Mouse (Mus musculus) kidney, postnatal 0 days (tissue): ENCODE measurements at regions not wholly inside any gene's neighbourhood (a gene's known extent, or its start where the extent isn't known, plus 50 kb on each side); places are given as distances from the start of the nearest gene placed in this dataset.

Source experiments
- ATAC-seq: fragments of 200-750 bp; cut with Nextera tagmentation; replicated peaks from 2 replicates; pipeline ENCODE4 v1.8.0; 2017; ENCODE audit warnings: low read depth, moderate number of reproducible peaks, moderate TSS enrichment, moderate library complexity; ENCODE audit not compliant: low FRiP score
- DNase-seq: peaks from one replicate; pipeline ENCODE4 v3.0.0-alpha.2; 2016; ENCODE audit warnings: low spot score
- H3K27ac ChIP-seq: fragments of 300-500 bp; sonication (generic); 2 replicates; pipeline ENCODE4 v1.5.1; 2014; ENCODE audit warnings: mild to moderate bottlenecking
- H3K27me3 ChIP-seq: fragments of 300-500 bp; sonication (generic); 2 replicates; pipeline ENCODE4 v1.6.1; 2014; ENCODE audit warnings: low read length, mixed read lengths; ENCODE audit not compliant: insufficient read depth
- H3K36me3 ChIP-seq: fragments of 300-500 bp; sonication (generic); 2 replicates; pipeline ENCODE4 v1.6.1; 2014; ENCODE audit warnings: low read length, mixed read lengths; ENCODE audit not compliant: insufficient read depth
- H3K4me1 ChIP-seq: fragments of 300-500 bp; sonication (generic); replicated peaks from 2 replicates; pipeline ENCODE4 v1.6.1; 2014; ENCODE audit warnings: antibody characterized with exemption, low read length, mixed read lengths; ENCODE audit not compliant: insufficient read depth
- H3K4me2 ChIP-seq: fragments of 300-500 bp; sonication (generic); 2 replicates; pipeline ENCODE4 v1.6.1; 2014; ENCODE audit warnings: mild to moderate bottlenecking, low read length, moderate library complexity, mixed read lengths
- H3K4me3 ChIP-seq: fragments of 300-500 bp; sonication (generic); replicated peaks from 2 replicates; pipeline ENCODE4 v1.5.1; 2014; ENCODE audit warnings: low read depth, low read length
- H3K9ac ChIP-seq: fragments of 300-500 bp; sonication (generic); 2 replicates; pipeline ENCODE4 v1.6.1; 2014; ENCODE audit warnings: low read depth, low read length
- H3K9me3 ChIP-seq: fragments of 300-500 bp; sonication (generic); replicated peaks from 2 replicates; pipeline ENCODE4 v1.6.1; 2016; ENCODE audit warnings: low read length, inconsistent platforms, mixed read lengths
- CTCF ChIP-seq: IDR thresholded peaks from 2 replicates; pipeline ENCODE4 v1.5.1; 2016; ENCODE audit warnings: antibody characterized with exemption, low read depth, mild to moderate bottlenecking, moderate library complexity
- WGBS: fragments of 180-500 bp; shearing (Covaris S2); extraction: QIAGEN DNeasy Blood & Tissue Kit; methylation state at CpG from one replicate; pipeline ENCODE4 v1.1.7; 2014; 5-methylcytosine and 5-hydroxymethylcytosine counted together

GRCm38 (mm10) chr5:112167790-112168189, 84.5 kb downstream of the Cryba4 start:
- Histone ChIP-seq H3K9ac (no peak overlapping the region), H3K27me3 (no peaks in the 10 kb centered on the region), H3K36me3 (no peaks in the 10 kb centered on the region), H3K27ac (no peak overlapping the region), H3K4me3 (no peak overlapping the region), H3K9me3 (no peaks in the 10 kb centered on the region), H3K4me2 (no peak overlapping the region), H3K4me1 (no peaks in the 10 kb centered on the region)
- 76% methylated on average over 10 of the region's 10 CpGs for WGBS
- TF ChIP-seq CTCF, result no peak
- DNase-seq (no peak), ATAC-seq (no peak)

- DNase-seq, result no peak
- Histone ChIP-seq H3K9ac (no peak overlapping the region), H3K4me3 (no peak overlapping the region), H3K4me2 (no peak overlapping the region), H3K4me1 (no peaks in the 10 kb centered on the region), H3K27ac (no peak overlapping the region), H3K9me3 (no peaks in the 10 kb centered on the region), H3K36me3 (no peaks in the 10 kb centered on the region), H3K27me3 (no peaks in the 10 kb centered on the region)
- 71% methylated on average over 2 of the region's 2 CpGs for WGBS
- TF ChIP-seq CTCF, result no peak
- no peak for ATAC-seq
Observed at GRCm38 (mm10) chr5:112171325-112171724, 81.0 kb downstream of the Cryba4 start.

GRCm38 (mm10) chr5:112179213-112180057, 72.9 kb downstream of the Cryba4 start:
- 10% methylated on average over 25 of the region's 25 CpGs for WGBS
- ATAC-seq (no peak), DNase-seq (peak; percentile 65)
- peak overlapping the region; percentile 55 for H3K4me2 ChIP-seq
- no peaks in the 10 kb centered on the region for H3K36me3 ChIP-seq
- H3K9me3 ChIP-seq, result no peaks in the 10 kb centered on the region
- no peaks in the 10 kb centered on the region for H3K4me1 ChIP-seq
- no peak overlapping the region for H3K9ac ChIP-seq
- H3K4me3 ChIP-seq, result peak overlapping the region; percentile 23
- H3K27me3 ChIP-seq, result no peaks in the 10 kb centered on the region
- H3K27ac ChIP-seq, result no peak overlapping the region
- TF ChIP-seq CTCF, result peak; percentile 77

DNA sequence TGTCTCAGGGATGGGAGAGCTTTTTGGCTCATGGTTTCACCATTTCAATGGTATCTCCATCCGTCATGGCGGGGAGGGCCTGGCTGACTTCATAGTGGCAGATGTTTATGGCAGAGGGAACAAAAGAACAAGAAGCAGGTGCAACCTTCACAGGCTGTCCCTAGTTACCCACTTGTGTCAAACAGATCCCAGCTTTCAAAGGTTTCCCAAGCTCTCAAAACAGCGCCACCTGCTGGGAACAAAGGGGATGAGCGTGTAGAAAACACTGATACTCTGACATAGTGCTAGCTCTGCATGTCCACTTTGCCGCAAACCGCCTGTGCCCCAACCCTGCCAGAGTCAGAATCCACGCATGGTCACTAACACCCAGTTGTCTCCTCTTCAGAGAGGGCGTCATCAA, 69.5 kb downstream of the Cryba4 start:
- Histone ChIP-seq H3K9ac (no peak overlapping the region), H3K27ac (no peak overlapping the region), H3K4me1 (no peaks in the 10 kb centered on the region), H3K9me3 (no peaks in the 10 kb centered on the region), H3K4me2 (no peak overlapping the region), H3K27me3 (no peaks in the 10 kb centered on the region; the same call in 1 of the 2 replicates), H3K4me3 (no peak overlapping the region), H3K36me3 (no peaks in the 10 kb centered on the region)
- ATAC-seq, result no peak
- peak; percentile 76 for TF ChIP-seq CTCF
- DNase-seq, result peak; percentile 48
- 51% methylated on average over 8 of the region's 8 CpGs for WGBS

- H3K27me3 ChIP-seq, result no peaks in the 10 kb centered on the region
- no peaks in the 10 kb centered on the region for H3K36me3 ChIP-seq
- no peak overlapping the region for H3K4me3 ChIP-seq
- ATAC-seq (no peak), DNase-seq (peak; percentile 12)
- H3K9me3 ChIP-seq, result no peaks in the 10 kb centered on the region
- no peak overlapping the region for H3K9ac ChIP-seq
- H3K27ac ChIP-seq, result no peak overlapping the region
- no peak for TF ChIP-seq CTCF
- no peaks in the 10 kb centered on the region for H3K4me1 ChIP-seq
- 41% methylated on average over 6 of the region's 6 CpGs for WGBS
- no peak overlapping the region for H3K4me2 ChIP-seq
Observed at GRCm38 (mm10) chr5:112195667-112196066, 56.7 kb downstream of the Cryba4 start.
